Mouse (Mus musculus): ENCODE measurements around the gene Igsf21. TPM values are rescaled to one million over a fixed set of nuclear protein-coding genes. Genes with fewer than 3 reads are reported as not detected.

The Igsf21 gene
- total and polyA plus RNA-seq, 2 experiments from 2014 or later = 125 to 176 TPM

- Histone ChIP-seq H3K4me2 (ENCODE audit: low read depth, low read length) (no peak overlapping the region), H3K36me3 (ENCODE audit: insufficient read depth, low read length) (no peaks in the 10 kb centered on the region), H3K27me3 (ENCODE audit: insufficient read depth, low read length) (no peaks in the 10 kb centered on the region), H3K4me3 (ENCODE audit: low read length) (no peak overlapping the region), H3K9ac (replicated peaks; ENCODE audit: low read length) (no peak overlapping the region), H3K9me3 (ENCODE audit: low read length) (no peaks in the 10 kb centered on the region), H3K4me1 (ENCODE audit: insufficient read depth, low read length) (peaks cover 10% of the 10 kb centered on the region), H3K27ac (peak overlapping the region; percentile 74)
- 45% methylated on average over 8 of the region's 8 CpGs for WGBS
- ATAC-seq (peak; percentile 66), DNase-seq (ENCODE audit: low spot score) (peak; percentile 71)
- TF ChIP-seq CTCF (IDR thresholded peaks at IDR 0.05; ENCODE audit: low read depth) = no peak
Observed at GRCm38 (mm10) chr4:140187404-140188145, 59.0 kb downstream of the Igsf21 start.

DNA sequence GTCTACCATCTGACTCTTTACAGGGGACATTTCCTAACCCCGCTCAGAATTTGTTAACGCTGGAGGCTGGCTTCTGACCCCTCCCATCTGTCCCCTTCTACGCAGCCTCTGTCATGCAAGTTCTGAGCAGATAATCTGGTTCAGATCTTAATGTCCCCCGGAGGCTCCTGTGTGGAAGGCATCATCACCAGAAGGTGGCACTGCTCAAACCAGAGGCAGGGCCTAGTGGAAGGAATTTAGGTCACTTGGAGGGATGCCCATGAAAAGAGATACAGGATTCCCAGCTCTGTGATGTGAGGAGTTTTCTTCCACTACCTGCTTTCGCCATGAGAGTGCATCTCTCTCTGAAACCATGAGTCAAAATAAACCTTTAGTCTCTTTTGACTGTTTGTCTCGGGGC, 67.0 kb downstream of the Igsf21 start:
- H3K4me3 ChIP-seq (ENCODE audit: low read length) = no peak overlapping the region
- H3K4me1 ChIP-seq (ENCODE audit: insufficient read depth, low read length) = no peaks in the 10 kb centered on the region; the same call in 1 of the 2 replicates
- no peak overlapping the region for H3K27ac ChIP-seq
- H3K9me3 ChIP-seq (ENCODE audit: low read length) = no peaks in the 10 kb centered on the region
- no peak overlapping the region for H3K9ac ChIP-seq (replicated peaks; ENCODE audit: low read length)
- DNase-seq (ENCODE audit: low spot score) = peak; percentile 71
- TF ChIP-seq CTCF (IDR thresholded peaks at IDR 0.05; ENCODE audit: low read depth) = peak; percentile 60
- 65% methylated on average over 6 of the region's 6 CpGs for WGBS
- H3K36me3 ChIP-seq (ENCODE audit: insufficient read depth, low read length) = no peaks in the 10 kb centered on the region
- no peaks in the 10 kb centered on the region; the same call in 1 of the 2 replicates for H3K27me3 ChIP-seq (ENCODE audit: insufficient read depth, low read length)
- no peak overlapping the region for H3K4me2 ChIP-seq (ENCODE audit: low read depth, low read length)
- no peak for ATAC-seq

GRCm38 (mm10) chr4:140177055-140177454, 69.5 kb downstream of the Igsf21 start:
- ATAC-seq = peak; percentile 60; the same call in 1 of the 2 replicates
- Histone ChIP-seq H3K36me3 (ENCODE audit: insufficient read depth, low read length) (no peaks in the 10 kb centered on the region), H3K9me3 (ENCODE audit: low read length) (no peaks in the 10 kb centered on the region), H3K4me1 (ENCODE audit: insufficient read depth, low read length) (no peaks in the 10 kb centered on the region; the same call in 1 of the 2 replicates), H3K4me3 (ENCODE audit: low read length) (no peak overlapping the region), H3K9ac (replicated peaks; ENCODE audit: low read length) (no peak overlapping the region), H3K27ac (no peak overlapping the region), H3K4me2 (ENCODE audit: low read depth, low read length) (no peak overlapping the region), H3K27me3 (ENCODE audit: insufficient read depth, low read length) (no peaks in the 10 kb centered on the region; the same call in 1 of the 2 replicates)
- TF ChIP-seq CTCF (IDR thresholded peaks at IDR 0.05; ENCODE audit: low read depth) = no peak
- no peak for DNase-seq (ENCODE audit: low spot score)
- WGBS = 94% methylated on average over 6 of the region's 6 CpGs

- no peak for DNase-seq (ENCODE audit: low spot score)
- TF ChIP-seq CTCF (IDR thresholded peaks at IDR 0.05; ENCODE audit: low read depth) = no peak
- no peaks in the 10 kb centered on the region for H3K4me1 ChIP-seq (ENCODE audit: insufficient read depth, low read length)
- H3K9ac ChIP-seq (replicated peaks; ENCODE audit: low read length) = no peak overlapping the region
- WGBS = 46% methylated on average over 13 of the region's 13 CpGs
- no peaks in the 10 kb centered on the region for H3K36me3 ChIP-seq (ENCODE audit: insufficient read depth, low read length)
- H3K27me3 ChIP-seq (ENCODE audit: insufficient read depth, low read length) = no peaks in the 10 kb centered on the region
- H3K4me3 ChIP-seq (ENCODE audit: low read length) = no peak overlapping the region
- H3K9me3 ChIP-seq (ENCODE audit: low read length) = no peaks in the 10 kb centered on the region
- ATAC-seq = no peak
- H3K4me2 ChIP-seq (ENCODE audit: low read depth, low read length) = no peak overlapping the region
- no peak overlapping the region for H3K27ac ChIP-seq
Observed at GRCm38 (mm10) chr4:140173746-140174399, 72.7 kb downstream of the Igsf21 start.

DNA sequence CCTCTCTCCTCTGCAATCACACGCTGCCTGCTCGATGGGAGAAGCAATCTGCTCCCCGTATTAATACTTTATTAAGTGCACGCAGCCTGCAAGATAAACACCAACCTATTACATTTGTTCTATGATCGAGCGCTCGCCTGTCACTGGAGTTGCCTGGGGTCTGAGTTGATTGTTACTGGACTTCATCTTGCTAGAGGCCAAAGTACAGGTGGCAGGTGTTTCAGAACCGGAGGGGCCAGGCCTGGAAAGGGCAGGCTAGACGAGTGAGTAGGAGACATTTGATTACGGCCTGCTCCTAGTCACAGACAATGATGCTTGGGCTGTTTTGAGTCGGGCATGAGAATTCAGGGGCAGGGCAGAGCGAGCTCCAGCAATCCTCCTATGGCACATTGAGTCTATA, 73.5 kb downstream of the Igsf21 start:
- H3K27ac ChIP-seq = no peak overlapping the region
- DNase-seq (ENCODE audit: low spot score) (no peak), ATAC-seq (no peak)
- H3K4me2 ChIP-seq (ENCODE audit: low read depth, low read length) = no peak overlapping the region
- H3K27me3 ChIP-seq (ENCODE audit: insufficient read depth, low read length) = no peaks in the 10 kb centered on the region
- no peaks in the 10 kb centered on the region for H3K4me1 ChIP-seq (ENCODE audit: insufficient read depth, low read length)
- H3K36me3 ChIP-seq (ENCODE audit: insufficient read depth, low read length) = no peaks in the 10 kb centered on the region
- H3K9ac ChIP-seq (replicated peaks; ENCODE audit: low read length) = no peak overlapping the region
- no peaks in the 10 kb centered on the region for H3K9me3 ChIP-seq (ENCODE audit: low read length)
- TF ChIP-seq CTCF (IDR thresholded peaks at IDR 0.05; ENCODE audit: low read depth) = no peak
- 50% methylated on average over 12 of the region's 12 CpGs for WGBS
- H3K4me3 ChIP-seq (ENCODE audit: low read length) = no peak overlapping the region

GRCm38 (mm10) chr4:140171917-140172316, 74.7 kb downstream of the Igsf21 start:
- H3K4me1 ChIP-seq (ENCODE audit: insufficient read depth, low read length) = no peaks in the 10 kb centered on the region
- H3K4me2 ChIP-seq (ENCODE audit: low read depth, low read length) = no peak overlapping the region
- no peak overlapping the region for H3K9ac ChIP-seq (replicated peaks; ENCODE audit: low read length)
- no peaks in the 10 kb centered on the region for H3K9me3 ChIP-seq (ENCODE audit: low read length)
- DNase-seq (ENCODE audit: low spot score) = no peak
- no peak overlapping the region for H3K27ac ChIP-seq
- no peak for TF ChIP-seq CTCF (IDR thresholded peaks at IDR 0.05; ENCODE audit: low read depth)
- 68% methylated on average over 1 of the region's 1 CpGs for WGBS
- H3K27me3 ChIP-seq (ENCODE audit: insufficient read depth, low read length) = no peaks in the 10 kb centered on the region
- no peak overlapping the region for H3K4me3 ChIP-seq (ENCODE audit: low read length)
- ATAC-seq = no peak
- no peaks in the 10 kb centered on the region for H3K36me3 ChIP-seq (ENCODE audit: insufficient read depth, low read length)

- H3K4me1 ChIP-seq (ENCODE audit: insufficient read depth, low read length) = no peaks in the 10 kb centered on the region
- no peak for ATAC-seq
- no peaks in the 10 kb centered on the region for H3K36me3 ChIP-seq (ENCODE audit: insufficient read depth, low read length)
- no peak for DNase-seq (ENCODE audit: low spot score)
- H3K27ac ChIP-seq = no peak overlapping the region
- H3K4me3 ChIP-seq (ENCODE audit: low read length) = no peak overlapping the region
- no peak overlapping the region for H3K4me2 ChIP-seq (ENCODE audit: low read depth, low read length)
- H3K9me3 ChIP-seq (ENCODE audit: low read length) = no peaks in the 10 kb centered on the region
- H3K9ac ChIP-seq (replicated peaks; ENCODE audit: low read length) = no peak overlapping the region
- no peaks in the 10 kb centered on the region for H3K27me3 ChIP-seq (ENCODE audit: insufficient read depth, low read length)
- TF ChIP-seq CTCF (IDR thresholded peaks at IDR 0.05; ENCODE audit: low read depth) = no peak
Observed at GRCm38 (mm10) chr4:140171189-140171588, 75.4 kb downstream of the Igsf21 start.

All from hindbrain, postnatal 0 days (tissue).